Mouse (Mus musculus) stomach, postnatal 0 days (tissue): ENCODE measurements around the gene Dimt1.

ENCODE experiments used
- CTCF ChIP-seq: IDR thresholded peaks from 2 replicates; pipeline ENCODE4 v1.5.1; 2016; ENCODE audit warnings: antibody characterized with exemption, low read depth, mild to moderate bottlenecking, moderate library complexity
- EP300 ChIP-seq: optimal IDR thresholded peaks from 2 replicates; pipeline ENCODE3; 2016; ENCODE audit warnings: antibody characterized with exemption

DNA sequence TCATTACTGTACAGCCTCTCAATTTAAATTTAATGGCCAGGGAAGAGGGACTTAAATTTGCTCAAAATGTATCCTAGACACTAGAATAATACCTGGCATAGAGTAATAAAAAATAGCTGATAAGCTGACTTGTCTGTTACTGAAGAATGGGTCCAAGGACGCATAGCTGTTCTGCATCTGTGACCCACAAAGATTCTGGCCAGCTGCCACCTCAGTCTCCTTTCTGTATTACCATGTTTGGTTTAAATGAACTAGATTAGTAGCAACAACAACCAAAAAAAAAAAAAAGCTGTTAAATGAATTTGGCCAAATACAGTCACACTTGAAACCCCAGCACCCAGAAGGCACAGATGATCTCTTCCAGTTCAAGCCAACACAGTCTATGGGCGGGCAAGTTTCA lies 17.7 kb upstream of the Dimt1 start:
- no peak for TF ChIP-seq CTCF
- TF ChIP-seq EP300 = no peak
